Mouse (Mus musculus) layer of hippocampus, postnatal 25 days (tissue): Measurements from ENCODE around the gene Gm15262. TPM values are rescaled to one million over a fixed set of nuclear protein-coding genes. Genes with fewer than 3 reads are reported as not detected.
"Not testable (repeated sequence)": the region's sequence is repeated elsewhere in the genome, so short reads cannot be mapped to it uniquely, and the experiment has no call there.

Source experiments
- DNase-seq, 2 experiments: peaks; one replicate each; pipeline ENCODE4 v3.0.0; 2022; ENCODE audit warnings: mixed read lengths in 2 of 2, low spot score in 1 of 2; ENCODE audit errors: extremely low spot score in 1 of 2
- total RNA-seq, 2 experiments: library from RNA; stranded (reverse); gene quantifications; 2 replicates each; pipeline ENCODE4 v1.2.3; 2021

Gm15262 gene
- total RNA-seq, result not detected

DNA sequence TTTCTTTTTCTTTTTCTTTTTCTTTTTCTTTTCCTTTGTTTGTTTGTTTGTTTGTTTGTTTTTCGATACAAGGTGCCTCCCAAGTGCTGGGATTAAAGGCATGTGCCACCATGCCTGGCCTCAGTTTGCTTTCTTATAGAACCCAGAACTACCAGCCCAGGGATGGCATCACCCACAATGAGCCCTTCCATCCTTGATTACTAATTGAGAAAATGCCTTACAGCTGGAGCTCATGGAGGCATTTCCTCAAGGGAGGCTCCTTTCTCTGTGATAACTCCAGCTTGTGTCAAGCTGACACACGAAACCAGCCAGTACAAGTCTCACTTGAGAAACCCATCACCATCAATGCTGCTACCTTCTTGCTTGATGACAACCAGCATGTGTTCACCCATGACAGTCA lies at the start of gene Gm15262:
Gene Gm15262 (plus strand): TSS at position 301 of the 400 bp plus-strand sequence.
- not testable (repeated sequence) for DNase-seq

DNA sequence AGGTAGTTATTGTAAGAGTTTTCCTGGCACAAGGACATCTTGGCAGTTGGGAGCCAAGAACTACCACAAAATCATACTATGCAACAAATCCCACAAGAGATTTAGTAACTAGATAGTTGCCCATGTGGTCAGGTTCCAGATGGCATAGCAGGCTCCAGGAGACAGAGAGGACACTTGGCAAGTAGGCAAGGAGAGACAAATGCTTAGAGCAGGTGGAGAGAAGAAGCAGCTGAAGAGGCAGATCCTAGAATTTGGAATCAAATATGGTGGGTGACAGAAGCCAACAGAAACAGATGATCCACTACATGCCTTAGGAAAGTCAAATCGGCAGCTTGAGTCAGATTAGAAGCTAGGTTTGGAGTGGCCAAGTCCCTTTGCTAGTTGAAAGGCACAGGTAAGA lies 20.9 kb downstream of the Gm15262 start:
- no peak for DNase-seq

DNA sequence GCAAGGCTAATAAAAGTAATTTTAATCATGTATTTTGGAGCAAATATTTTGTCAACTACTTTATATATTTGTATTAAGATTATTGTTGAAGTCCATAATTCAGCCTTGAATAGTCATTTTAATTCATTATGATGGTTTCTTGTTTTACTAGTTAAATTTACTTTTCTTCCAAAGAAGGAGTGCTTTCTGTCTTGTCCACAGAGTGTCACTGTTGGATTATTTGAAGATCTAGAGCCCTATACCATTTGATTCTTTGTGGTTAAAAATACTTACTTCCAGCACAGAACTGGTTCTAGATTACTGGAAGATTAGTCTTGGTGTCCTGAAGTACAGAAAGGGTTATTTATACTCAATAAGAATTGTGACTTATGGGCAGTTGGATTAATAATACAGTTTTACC lies 29.2 kb downstream of the Gm15262 start:
- no peak for DNase-seq

DNA sequence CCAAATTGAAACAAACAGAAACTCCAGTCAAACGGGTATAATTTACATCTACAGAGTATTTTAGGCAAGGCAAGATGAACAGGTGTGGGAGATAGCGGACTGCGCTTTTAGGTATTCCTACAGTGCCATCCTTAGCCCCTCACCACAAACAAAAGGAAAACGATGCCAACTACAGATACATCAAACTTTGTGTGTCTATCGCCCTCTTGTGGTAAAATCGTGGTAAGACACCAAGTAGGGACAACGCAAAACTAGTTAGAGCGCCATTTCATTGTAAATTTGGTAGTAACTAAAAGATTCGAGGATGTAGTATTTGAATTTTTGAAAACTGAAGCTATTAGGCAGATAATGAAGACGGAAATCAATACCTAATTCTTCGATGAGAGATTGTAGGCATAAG lies 83.7 kb downstream of the Gm15262 start:
- DNase-seq, result no peak

DNA sequence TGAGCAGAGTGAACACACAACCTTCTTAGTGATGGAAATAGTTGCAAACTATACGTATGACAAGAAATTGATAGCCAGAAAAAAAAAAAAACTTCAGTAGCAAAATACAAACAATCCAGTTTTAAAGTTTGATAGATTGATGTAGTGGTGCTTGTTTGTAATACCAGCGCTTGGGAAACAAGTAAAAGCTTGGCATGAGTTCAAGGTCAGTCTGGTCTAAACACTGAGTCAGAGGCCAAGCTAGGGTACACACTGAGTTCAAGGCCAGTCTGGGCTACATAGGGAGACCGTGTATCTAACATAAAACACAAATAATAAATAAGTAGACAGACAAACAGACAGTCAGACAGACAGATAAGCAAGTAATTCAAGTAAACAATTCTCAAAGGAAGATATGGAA lies 84.2 kb downstream of the Gm15262 start:
- DNase-seq, result no peak

DNA sequence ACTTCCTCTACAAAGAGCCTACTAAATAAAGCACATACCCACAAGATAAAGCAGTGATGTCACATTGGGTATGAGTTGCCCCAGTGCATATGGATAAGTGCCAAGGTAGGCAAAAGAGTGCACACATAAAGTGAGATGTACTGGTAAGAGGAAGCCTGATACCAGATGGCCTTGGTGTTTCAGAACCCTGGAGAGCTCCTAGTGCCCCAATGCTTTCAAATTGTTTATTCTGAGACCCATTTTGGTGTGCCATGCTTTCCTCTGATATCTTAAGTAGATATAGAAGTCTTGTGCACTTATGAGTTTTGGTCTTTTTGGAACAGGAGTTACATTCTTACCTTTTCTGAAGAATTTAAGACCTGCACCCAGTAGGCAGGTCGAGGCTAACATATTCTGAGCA lies 88.3 kb downstream of the Gm15262 start:
- no peak for DNase-seq

DNA sequence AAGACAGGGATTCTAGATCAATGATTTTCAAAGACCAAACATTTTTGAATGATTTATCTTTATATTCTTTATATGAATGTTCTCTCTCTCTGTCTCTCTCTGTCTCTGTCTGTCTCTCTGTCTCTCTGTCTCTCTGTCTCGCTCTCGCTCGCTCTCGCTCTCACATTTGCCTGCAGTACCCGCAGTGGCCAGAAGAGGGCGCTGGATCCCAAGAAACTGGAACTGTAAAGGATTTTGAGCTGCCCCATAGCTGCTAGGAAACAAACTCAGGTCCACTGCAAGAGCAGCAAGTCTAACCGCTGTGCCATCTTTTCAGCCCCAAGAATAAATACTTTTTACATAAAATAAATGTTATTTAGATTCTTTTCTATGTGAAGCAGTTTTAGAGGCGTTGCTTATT lies 98.5 kb downstream of the Gm15262 start:
- DNase-seq, result peak; percentile 30 to 69

DNA sequence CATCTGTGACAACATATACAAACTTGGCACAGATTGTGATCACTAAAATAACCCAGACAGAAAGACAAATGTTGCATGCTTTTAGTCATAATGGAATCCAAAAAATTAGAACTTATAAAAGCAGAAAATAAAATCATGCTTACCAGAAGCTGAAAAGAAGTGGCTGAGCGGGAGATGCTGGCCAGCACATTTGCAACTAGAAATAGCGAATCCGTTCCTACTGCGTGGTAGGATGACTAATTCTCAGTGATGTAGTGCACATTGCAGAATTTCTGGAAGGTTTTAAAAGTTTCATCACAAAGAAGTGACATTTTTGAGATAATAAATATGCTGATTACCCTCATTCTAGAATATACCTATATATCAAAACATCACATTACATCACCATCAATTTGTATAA lies 100.7 kb downstream of the Gm15262 start:
- no peak for DNase-seq

DNA sequence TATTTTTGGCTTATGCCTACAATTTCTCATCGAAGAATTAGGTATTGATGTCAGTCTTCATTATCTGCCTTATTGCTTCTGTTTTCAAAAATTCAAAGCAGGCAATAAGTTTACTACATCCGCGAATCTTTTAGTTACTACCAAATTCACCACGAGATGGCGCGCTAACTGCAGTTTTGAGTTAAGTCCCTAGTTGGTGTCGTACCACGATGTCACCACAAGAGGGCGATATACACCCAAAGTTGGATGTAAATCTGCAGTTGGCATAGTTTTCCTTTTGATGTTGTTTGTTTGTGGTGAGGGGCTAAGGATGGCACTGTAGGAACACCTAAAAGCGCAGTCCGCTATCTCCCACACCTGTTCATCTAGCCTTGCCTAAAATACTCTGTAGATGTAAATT lies 111.9 kb downstream of the Gm15262 start:
- DNase-seq, result peak; percentile 49 to 85

DNA sequence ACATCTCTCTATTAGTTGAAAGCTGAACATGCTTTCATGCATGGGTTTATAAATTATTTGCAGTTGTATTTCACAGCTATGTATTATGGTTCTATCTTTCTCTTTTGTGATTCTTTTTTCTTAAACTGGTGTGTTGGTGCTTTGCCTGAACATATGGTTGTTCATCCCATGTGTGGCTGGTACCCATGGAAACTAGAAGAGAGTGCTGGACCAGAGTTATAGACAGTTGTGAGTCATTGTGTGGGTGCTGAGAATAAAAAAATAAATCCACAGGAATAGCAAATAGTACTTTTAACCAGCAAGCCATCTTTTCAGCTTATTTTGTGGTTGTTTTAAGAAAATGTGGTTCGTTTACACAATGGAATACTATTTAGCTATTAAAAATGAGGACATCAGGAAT lies 123.9 kb downstream of the Gm15262 start:
- DNase-seq, result no peak

Other genes with a start within 250 kb of the Gm15262 start
- gene Scml2, start 170.3 kb upstream of the Gm15262 start, total RNA-seq, result under 1 TPM; 0.71 to 0.87 TPM